Mouse (Mus musculus) CH12.LX (cell line): ENCODE results near the gene Abcd2. TPM values are rescaled to one million over a fixed set of nuclear protein-coding genes. Genes with fewer than 3 reads are reported as not detected.

ENCODE experiments used
- MXI1 ChIP-seq: IDR thresholded peaks from 2 replicates; pipeline ENCODE4 v1.6.1; 2011; ENCODE audit warnings: mild to moderate bottlenecking, low read depth, low read length, improper control_type of control experiment
- polyA plus RNA-seq: library from polyadenylated mRNA; unstranded; fragments of >175 nt; gene quantifications from 2 replicates; pipeline ENCODE4 v1.2.1, GENCODE M21; 2012; ENCODE audit warnings: low read depth; ENCODE audit not compliant: insufficient read length
- total RNA-seq, 2 experiments: library from RNA; depleted of rRNA; stranded (reverse); fragments of 300-350 nt in 1 of 2; fragments of >200 nt in 1 of 2; gene quantifications; 2 replicates each; pipeline ENCODE4 v1.2.3; 2012 to 2014

Abcd2 gene
- total and polyA plus RNA-seq, 3 experiments: not detected

- TF ChIP-seq MXI1: no peak
- TF ChIP-seq, all 38 proteins: peak for 0
These were observed 95.0 kb downstream of the Abcd2 start (continued) for GRCm38 (mm10) chr15:91096606-91097005.

Other genes starting within 250 kb of the Abcd2 start
- gene Kif21a, start 141.9 kb downstream of the Abcd2 start, total RNA-seq (2012; rRNA removed): not detected in 2 replicates
- not detected in 2 replicates for gene Kif21a, start 141.9 kb downstream of the Abcd2 start, total RNA-seq (2014; rRNA removed)
- gene Kif21a, start 141.9 kb downstream of the Abcd2 start, polyA plus RNA-seq: not detected in 2 replicates
- not detected in 2 replicates for gene CN725425, start 7.7 kb upstream of the Abcd2 start, total RNA-seq (2012; rRNA removed)
- not detected in 2 replicates for gene CN725425, start 7.7 kb upstream of the Abcd2 start, total RNA-seq (2014; rRNA removed)
- gene CN725425, start 7.7 kb upstream of the Abcd2 start, polyA plus RNA-seq: not detected in 2 replicates